Mouse (Mus musculus) forebrain, embryonic 15.5 days (tissue): ENCODE data around the gene Mtch2. TPM values are rescaled to one million over a fixed set of nuclear protein-coding genes. Genes with fewer than 3 reads are reported as not detected.

Source experiments
- ATAC-seq: fragments of 200-750 bp; cut with Nextera tagmentation; replicated peaks from 2 replicates; pipeline ENCODE4 v1.8.0; 2017; ENCODE audit warnings: mild to moderate bottlenecking, moderate TSS enrichment, moderate library complexity
- H3K27ac ChIP-seq: fragments of 300-500 bp; sonication (generic); replicated peaks from 2 replicates; pipeline ENCODE4 v1.5.1; 2015; ENCODE audit warnings: mild to moderate bottlenecking, inconsistent platforms
- H3K27me3 ChIP-seq: fragments of 300-500 bp; sonication (generic); 2 replicates; pipeline ENCODE4 v1.6.1; 2015; ENCODE audit warnings: inconsistent platforms
- H3K36me3 ChIP-seq: fragments of 300-500 bp; sonication (generic); 2 replicates; pipeline ENCODE4 v1.6.1; 2015; ENCODE audit warnings: mild to moderate bottlenecking, inconsistent platforms
- H3K4me1 ChIP-seq: fragments of 300-500 bp; sonication (generic); 2 replicates; pipeline ENCODE4 v1.6.1; 2015; ENCODE audit warnings: inconsistent platforms
- H3K4me2 ChIP-seq: fragments of 300-500 bp; sonication (generic); replicated peaks from 2 replicates; pipeline ENCODE4 v1.6.1; 2015; ENCODE audit warnings: mild to moderate bottlenecking, inconsistent platforms
- H3K4me3 ChIP-seq: fragments of 300-500 bp; sonication (generic); 2 replicates; pipeline ENCODE4 v1.5.1; 2015; ENCODE audit warnings: mild to moderate bottlenecking, inconsistent platforms
- H3K9ac ChIP-seq: fragments of 300-500 bp; sonication (generic); replicated peaks from 2 replicates; pipeline ENCODE4 v1.6.1; 2015; ENCODE audit warnings: mild to moderate bottlenecking, inconsistent platforms
- H3K9me3 ChIP-seq: fragments of 300-500 bp; sonication (generic); 2 replicates; pipeline ENCODE4 v1.6.1; 2016; ENCODE audit warnings: inconsistent platforms
- WGBS: fragments of 180-500 bp; shearing (Covaris S2); methylation state at CpG from one replicate; pipeline ENCODE4 v1.1.7; 2015; ENCODE audit warnings: mixed read lengths; 5-methylcytosine and 5-hydroxymethylcytosine counted together
- polyA plus RNA-seq: library from polyadenylated mRNA; unstranded; fragments of >200 nt; fragmentation: Nextera tagmentation; extraction: Ambion mirVana; gene quantifications from 2 replicates; pipeline ENCODE4 v1.2.1, GENCODE M21; 2015

Gene Mtch2
- polyA plus RNA-seq, 1 experiment from 2014 or later: 266 TPM

GRCm38 (mm10) chr2:90870136-90870601, 23.2 kb downstream of the Mtch2 start:
- H3K4me2 ChIP-seq: no peak overlapping the region
- no peak for ATAC-seq

GRCm38 (mm10) chr2:90871180-90871961, 24.4 kb downstream of the Mtch2 start:
- peaks cover 9% of the 10 kb centered on the region; the same call in 1 of the 2 replicates for H3K4me1 ChIP-seq
- no peaks in the 10 kb centered on the region for H3K27me3 ChIP-seq
- ATAC-seq: 0 out of 2 replicates have a peak, but pooled peaks have one; percentile 42
- H3K36me3 ChIP-seq: peaks cover 15% of the 10 kb centered on the region
- H3K4me3 ChIP-seq: no peak overlapping the region
- H3K9me3 ChIP-seq: no peaks in the 10 kb centered on the region
- no peak overlapping the region for H3K4me2 ChIP-seq
- H3K27ac ChIP-seq: peak overlapping the region; percentile 39; the same call in 1 of the 2 replicates
- WGBS: 66% methylated on average over 8 of the region's 8 CpGs
- H3K9ac ChIP-seq: no peak overlapping the region

More at GRCm38 (mm10) chr2:90870136-90870601, 23.2 kb downstream of the Mtch2 start:
- no peak overlapping the region for H3K4me3 ChIP-seq
- no peaks in the 10 kb centered on the region for H3K27me3 ChIP-seq
- 55% methylated on average over 4 of the region's 4 CpGs for WGBS
- peaks cover 9% of the 10 kb centered on the region; the same call in 1 of the 2 replicates for H3K4me1 ChIP-seq
- peak overlapping the region; percentile 17; the same call in 1 of the 2 replicates for H3K27ac ChIP-seq
- H3K9me3 ChIP-seq: no peaks in the 10 kb centered on the region
- H3K36me3 ChIP-seq: peaks cover 26% of the 10 kb centered on the region
- no peak overlapping the region for H3K9ac ChIP-seq

GRCm38 (mm10) chr2:90874025-90874424, 27.1 kb downstream of the Mtch2 start:
- no peaks in the 10 kb centered on the region for H3K27me3 ChIP-seq
- H3K9ac ChIP-seq: no peak overlapping the region
- H3K27ac ChIP-seq: no peak overlapping the region
- 72% methylated on average over 1 of the region's 1 CpGs for WGBS
- peaks cover 9% of the 10 kb centered on the region; the same call in 1 of the 2 replicates for H3K4me1 ChIP-seq
- no peak for ATAC-seq
- H3K4me3 ChIP-seq: no peak overlapping the region
- H3K9me3 ChIP-seq: no peaks in the 10 kb centered on the region
- H3K4me2 ChIP-seq: no peak overlapping the region
- H3K36me3 ChIP-seq: no peaks in the 10 kb centered on the region

DNA sequence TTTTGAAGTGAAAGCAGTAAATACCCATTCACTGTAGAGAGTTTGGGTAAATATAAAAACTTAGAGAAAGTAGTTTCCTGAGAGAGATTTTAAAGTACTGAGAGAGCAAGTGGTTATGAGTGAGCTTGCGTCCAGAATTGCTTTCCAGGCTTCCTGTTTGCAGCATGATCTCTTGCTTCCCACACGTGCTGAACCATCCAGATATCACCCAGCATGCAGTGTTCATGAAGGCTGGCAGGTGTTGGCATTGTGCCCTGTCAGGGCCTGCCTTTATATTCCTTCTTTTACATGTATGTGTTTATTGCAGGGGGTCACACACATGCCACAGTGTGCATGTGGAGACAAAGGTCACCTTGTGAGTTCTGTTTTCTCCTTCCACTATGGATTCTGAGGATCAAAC, 28.3 kb downstream of the Mtch2 start:
- Histone ChIP-seq H3K9ac (no peak overlapping the region), H3K27ac (no peak overlapping the region), H3K4me2 (no peak overlapping the region), H3K9me3 (no peaks in the 10 kb centered on the region), H3K4me3 (no peak overlapping the region), H3K36me3 (no peaks in the 10 kb centered on the region), H3K27me3 (no peaks in the 10 kb centered on the region), H3K4me1 (peaks cover 9% of the 10 kb centered on the region; the same call in 1 of the 2 replicates)
- no peak for ATAC-seq
- 70% methylated on average over 2 of the region's 2 CpGs for WGBS

DNA sequence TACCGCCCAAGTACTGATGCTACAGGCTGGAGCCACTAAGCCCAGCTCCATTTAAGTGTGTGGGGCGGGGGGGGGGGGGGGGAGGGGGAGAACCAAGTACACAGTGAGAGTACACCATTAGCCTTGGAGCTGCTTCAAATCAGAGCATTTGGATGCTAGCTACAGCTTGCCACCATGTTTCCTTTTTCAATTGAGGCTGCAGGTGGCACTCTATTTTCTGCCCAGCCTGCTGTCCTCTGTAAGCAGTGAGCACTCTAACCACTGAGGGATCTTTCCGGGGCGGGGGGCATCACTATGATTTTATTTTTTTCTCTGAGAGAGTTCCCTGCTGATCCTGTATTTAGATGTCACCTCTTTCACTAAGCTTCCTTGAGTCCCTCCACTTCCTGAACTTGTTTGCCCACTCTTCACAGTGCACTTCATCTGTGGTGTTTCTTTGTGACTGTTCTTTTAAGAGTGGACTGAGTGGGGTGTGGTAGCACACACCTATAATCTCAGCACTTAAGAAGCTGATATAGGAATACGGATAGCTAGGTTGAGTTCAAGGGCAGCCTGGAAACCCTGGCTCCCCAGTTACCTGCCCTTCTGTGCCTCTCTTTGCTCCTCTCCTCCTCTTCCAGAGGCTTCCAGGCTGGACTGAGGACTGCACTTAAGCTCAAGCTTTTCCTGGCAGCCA, 30.8 kb downstream of the Mtch2 start:
- no peak overlapping the region for H3K9ac ChIP-seq
- H3K27ac ChIP-seq: no peak overlapping the region
- H3K27me3 ChIP-seq: no peaks in the 10 kb centered on the region
- H3K4me3 ChIP-seq: no peak overlapping the region
- no peak overlapping the region for H3K4me2 ChIP-seq
- WGBS: 68% methylated on average over 5 of the region's 5 CpGs
- no peaks in the 10 kb centered on the region for H3K4me1 ChIP-seq
- H3K36me3 ChIP-seq: no peaks in the 10 kb centered on the region
- no peak for ATAC-seq
- H3K9me3 ChIP-seq: no peaks in the 10 kb centered on the region

DNA sequence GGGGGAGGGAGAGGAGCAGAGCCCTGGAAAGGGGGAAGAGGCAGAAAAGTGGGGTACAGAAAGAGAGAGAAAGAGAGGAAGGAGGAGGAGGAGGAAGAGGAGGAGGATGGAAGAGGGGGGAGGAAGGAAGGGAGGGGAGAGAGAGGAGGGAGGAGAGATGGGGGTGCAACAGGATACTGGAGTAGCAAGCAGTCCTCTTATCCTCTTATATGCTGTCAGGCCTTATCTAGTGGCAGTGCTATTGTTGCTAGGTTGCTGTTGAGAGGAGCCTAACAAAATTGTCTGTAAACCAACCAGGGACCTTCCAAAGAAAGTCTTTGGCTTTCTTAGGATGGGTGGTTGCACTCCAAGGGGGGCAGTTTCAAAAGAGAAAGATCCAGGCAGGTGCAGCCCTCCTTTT, 32.5 kb downstream of the Mtch2 start:
- 0 out of 2 replicates have a peak, but pooled peaks cover 6% of the 10 kb centered on the region for H3K4me1 ChIP-seq
- H3K27ac ChIP-seq: no peak overlapping the region
- H3K4me2 ChIP-seq: no peak overlapping the region
- H3K9me3 ChIP-seq: no peaks in the 10 kb centered on the region
- H3K4me3 ChIP-seq: no peak overlapping the region
- no peak for ATAC-seq
- no peaks in the 10 kb centered on the region for H3K36me3 ChIP-seq
- no peaks in the 10 kb centered on the region for H3K27me3 ChIP-seq
- H3K9ac ChIP-seq: no peak overlapping the region

DNA sequence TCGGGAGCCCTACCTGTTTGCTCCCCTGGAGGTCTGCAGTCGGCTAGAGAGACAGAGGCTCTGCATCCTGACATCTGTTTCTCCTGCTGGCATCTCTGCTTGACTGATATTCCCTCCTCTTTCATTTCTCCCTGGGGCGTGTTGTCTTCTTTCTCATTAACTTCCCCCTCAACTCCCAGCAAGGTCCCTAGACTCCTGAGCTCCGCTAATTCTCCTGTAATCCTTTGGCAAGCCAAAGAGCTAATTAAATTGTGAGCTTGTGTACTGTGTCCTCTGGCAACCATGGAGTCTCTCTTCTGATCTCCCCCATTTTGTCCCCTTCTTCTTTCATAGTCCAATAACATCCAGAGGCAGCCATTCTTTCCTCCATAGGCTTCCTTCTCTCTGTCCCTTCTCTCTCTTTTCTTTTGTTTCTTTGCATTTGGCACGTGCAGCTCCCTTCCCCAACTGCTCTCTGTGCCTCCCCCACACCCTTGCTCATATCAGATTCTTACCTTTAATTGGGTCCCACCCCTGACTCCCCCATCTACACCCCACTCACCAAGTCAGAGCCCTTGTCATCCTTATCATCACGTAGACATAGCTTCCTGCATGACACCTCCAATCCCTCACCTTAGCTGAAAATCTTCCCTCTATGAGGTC, 33.3 kb downstream of the Mtch2 start:
- WGBS: 9% methylated on average over 6 of the region's 6 CpGs
- H3K36me3 ChIP-seq: no peaks in the 10 kb centered on the region
- no peak overlapping the region for H3K9ac ChIP-seq
- H3K4me2 ChIP-seq: no peak overlapping the region
- H3K4me3 ChIP-seq: no peak overlapping the region
- H3K27me3 ChIP-seq: no peaks in the 10 kb centered on the region
- H3K27ac ChIP-seq: no peak overlapping the region
- H3K9me3 ChIP-seq: no peaks in the 10 kb centered on the region
- no peak for ATAC-seq
- H3K4me1 ChIP-seq: 0 out of 2 replicates have a peak, but pooled peaks cover 9% of the 10 kb centered on the region

DNA sequence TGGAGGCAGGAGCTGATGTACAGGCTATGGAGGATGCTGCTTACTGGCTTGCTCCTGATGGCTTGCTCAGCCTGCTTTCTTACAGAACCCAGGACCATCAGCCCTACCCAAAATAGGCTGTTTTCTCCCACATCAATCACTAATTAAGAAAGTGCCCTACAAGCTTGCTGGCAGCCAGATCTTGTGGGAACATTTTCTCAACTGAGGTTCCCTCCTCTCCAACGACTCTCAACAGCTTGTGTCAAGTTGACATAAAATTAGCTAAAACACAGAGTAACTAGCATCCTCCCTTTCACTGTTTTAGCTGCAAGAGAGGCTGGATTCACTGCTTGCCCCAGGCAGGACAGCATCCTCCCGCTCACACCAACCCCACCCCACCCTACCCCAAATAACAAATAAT, 34.9 kb downstream of the Mtch2 start:
- H3K36me3 ChIP-seq: no peaks in the 10 kb centered on the region
- H3K4me1 ChIP-seq: 0 out of 2 replicates have a peak, but pooled peaks cover 9% of the 10 kb centered on the region
- no peak overlapping the region for H3K27ac ChIP-seq
- no peak overlapping the region for H3K4me3 ChIP-seq
- H3K9me3 ChIP-seq: no peaks in the 10 kb centered on the region
- no peak overlapping the region for H3K4me2 ChIP-seq
- no peak for ATAC-seq
- H3K27me3 ChIP-seq: no peaks in the 10 kb centered on the region
- 80% methylated on average over 2 of the region's 2 CpGs for WGBS
- no peak overlapping the region for H3K9ac ChIP-seq

GRCm38 (mm10) chr2:90885218-90886041, 38.5 kb downstream of the Mtch2 start, which contains the start of gene C1qtnf4:
Gene C1qtnf4 (plus strand): TSS chr2:90885860.
- Histone ChIP-seq H3K27me3 (peaks cover 18% of the 10 kb centered on the region; the same call in 1 of the 2 replicates), H3K36me3 (no peaks in the 10 kb centered on the region), H3K9ac (peak within 1 kb of the TSS; percentile 93), H3K4me3 (peak within 1 kb of the TSS; percentile 74), H3K4me2 (peak within 1 kb of the TSS; percentile 83), H3K4me1 (peaks cover 37% of the 10 kb centered on the region), H3K9me3 (no peaks in the 10 kb centered on the region), H3K27ac (peak within 1 kb of the TSS; percentile 86)
- peak; percentile 84 for ATAC-seq
- 1% methylated on average over 45 of the region's 45 CpGs for WGBS

DNA sequence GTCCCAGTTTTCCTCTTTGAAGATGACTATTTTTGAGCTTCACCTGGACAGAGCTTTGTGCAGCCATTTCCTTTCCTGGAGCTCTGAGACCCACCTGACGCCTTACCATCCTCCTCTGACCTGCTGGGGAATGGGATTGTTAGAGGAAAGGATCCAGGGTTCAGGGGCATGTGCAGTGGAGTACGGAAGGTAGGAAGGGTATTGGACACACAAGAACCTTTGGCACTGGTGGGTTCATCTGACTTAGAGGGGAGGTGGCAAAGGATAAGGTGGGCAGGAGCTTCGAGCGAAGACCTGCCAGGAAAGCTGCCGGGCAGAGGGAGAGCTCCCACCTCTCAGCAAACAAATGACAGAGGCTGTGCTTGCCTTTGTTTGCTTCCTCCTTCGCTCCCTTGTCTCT, 39.5 kb downstream of the Mtch2 start:
- H3K9me3 ChIP-seq: no peaks in the 10 kb centered on the region
- H3K27me3 ChIP-seq: peaks cover 18% of the 10 kb centered on the region; the same call in 1 of the 2 replicates
- peaks cover 43% of the 10 kb centered on the region for H3K4me1 ChIP-seq
- ATAC-seq: no peak
- H3K9ac ChIP-seq: peak overlapping the region; percentile 93
- WGBS: 20% methylated on average over 6 of the region's 6 CpGs
- H3K36me3 ChIP-seq: no peaks in the 10 kb centered on the region
- peak overlapping the region; percentile 86 for H3K27ac ChIP-seq
- H3K4me2 ChIP-seq: peak overlapping the region; percentile 83
- H3K4me3 ChIP-seq: peak overlapping the region; percentile 74

- ATAC-seq: no peak
- H3K4me3 ChIP-seq: peak overlapping the region; percentile 74
- peaks cover 43% of the 10 kb centered on the region for H3K4me1 ChIP-seq
- peaks cover 18% of the 10 kb centered on the region; the same call in 1 of the 2 replicates for H3K27me3 ChIP-seq
- no peaks in the 10 kb centered on the region for H3K36me3 ChIP-seq
- 63% methylated on average over 5 of the region's 5 CpGs for WGBS
- H3K9ac ChIP-seq: peak overlapping the region; percentile 93; the same call in 1 of the 2 replicates
- no peaks in the 10 kb centered on the region for H3K9me3 ChIP-seq
- H3K4me2 ChIP-seq: peak overlapping the region; percentile 83
- no peak overlapping the region for H3K27ac ChIP-seq
Measured at GRCm38 (mm10) chr2:90887627-90888026, 40.7 kb downstream of the Mtch2 start.
